ENCODE assay signal across 15 mouse cellular contexts in genomic region chr13:84448514-84448913, GRCm38 (mm10).
DNase-seq lines count a peak whose midpoint lies in the region; ATAC-seq lines count a peak whose summit lies in the region.
"Had no signal": no experiment of that assay in that cellular context is flagged by ENCODE, and none has a peak within 500 bp of the region (broad histone marks: within the 10 kb centered on the region; RNA-seq: fewer than 3 reads in every experiment).

No protein-coding gene starts in this region.

- 27% methylated on average over 2 of the region's 2 CpGs for WGBS in forebrain, embryonic 14.5 days
- WGBS in forebrain, embryonic 16.5 days, result 23% methylated on average over 2 of the region's 2 CpGs
- WGBS in hindbrain, embryonic 16.5 days, result 44% methylated on average over 2 of the region's 2 CpGs
- WGBS in neural tube, embryonic 12.5 days, result 48% methylated on average over 2 of the region's 2 CpGs

- H3K9ac ChIP-seq in forebrain, embryonic 14.5 days (ENCODE audit: low read length), result no peak overlapping the region
- H3K9ac ChIP-seq in forebrain, embryonic 16.5 days (replicated peaks; ENCODE audit: low read depth, low read length), result no peak overlapping the region
- no peak overlapping the region for H3K9ac ChIP-seq in hindbrain, embryonic 16.5 days (ENCODE audit: low read depth, low read length)
- no peak overlapping the region for H3K9ac ChIP-seq in neural tube, embryonic 12.5 days
- H3K9ac ChIP-seq: heart, embryonic 15.5 days; limb, embryonic 15.5 days; liver, postnatal 0 days had no signal

- DNase-seq in forebrain, embryonic 14.5 days (ENCODE audit: low spot score), result no peak
- no peak for DNase-seq in kidney, adult 9 months
- DNase-seq: adrenal gland, postnatal 36 days; heart, adult 18-20 months; kidney, adult 2 months; kidney, postnatal 36 days; liver, postnatal 0 days; lung, postnatal 14 days had no signal

- ATAC-seq in forebrain, embryonic 14.5 days, result peak; percentile 38
- peak; percentile 8; the same call in 1 of the 2 replicates for ATAC-seq in forebrain, embryonic 16.5 days
- ATAC-seq in hindbrain, embryonic 16.5 days, result peak; percentile 37; the same call in 1 of the 2 replicates
- peak; percentile 69; the same call in 1 of the 2 replicates for ATAC-seq in neural tube, embryonic 12.5 days (ENCODE audit: low FRiP score, low read depth)
- ATAC-seq in granulocyte monocyte progenitor cell, adult 5-6 weeks (replicated peaks; ENCODE audit: poor library complexity, severe bottlenecking), result no peak
- ATAC-seq in erythroblast, adult 5-6 weeks (replicated peaks; ENCODE audit: low FRiP score, poor library complexity, severe bottlenecking), result no peak
- ATAC-seq: liver, postnatal 0 days had no signal

- H3K27ac ChIP-seq in forebrain, embryonic 14.5 days (ENCODE audit: low read depth, low read length), result no peak overlapping the region
- H3K27ac ChIP-seq in forebrain, embryonic 16.5 days (ENCODE audit: low read length), result no peak overlapping the region
- H3K27ac ChIP-seq in hindbrain, embryonic 16.5 days (ENCODE audit: low read depth, low read length), result peak overlapping the region; percentile 35
- H3K27ac ChIP-seq in neural tube, embryonic 12.5 days, result peak overlapping the region; percentile 42; the same call in 1 of the 2 replicates
- H3K27ac ChIP-seq: heart, embryonic 15.5 days; limb, embryonic 15.5 days had no signal

- no peak overlapping the region for H3K4me3 ChIP-seq in forebrain, embryonic 14.5 days (ENCODE audit: low read depth, low read length)
- H3K4me3 ChIP-seq in forebrain, embryonic 16.5 days (replicated peaks; ENCODE audit: low read length), result no peak overlapping the region
- H3K4me3 ChIP-seq in hindbrain, embryonic 16.5 days (ENCODE audit: low read length), result no peak overlapping the region
- no peak overlapping the region for H3K4me3 ChIP-seq in neural tube, embryonic 12.5 days
- H3K4me3 ChIP-seq: heart, embryonic 15.5 days; limb, embryonic 15.5 days had no signal

- no peak overlapping the region for H3K4me2 ChIP-seq in forebrain, embryonic 14.5 days (ENCODE audit: low read length)
- no peak overlapping the region for H3K4me2 ChIP-seq in forebrain, embryonic 16.5 days (ENCODE audit: low read length)
- H3K4me2 ChIP-seq in hindbrain, embryonic 16.5 days (ENCODE audit: low read length), result no peak overlapping the region
- no peak overlapping the region for H3K4me2 ChIP-seq in neural tube, embryonic 12.5 days (replicated peaks)
- H3K4me2 ChIP-seq: heart, embryonic 15.5 days; limb, embryonic 15.5 days had no signal

- H3K4me1 ChIP-seq in forebrain, embryonic 14.5 days (ENCODE audit: control insufficient read depth, insufficient read depth, low read length), result 0 out of 2 replicates have a peak, but pooled peaks cover 2% of the 10 kb centered on the region
- peaks cover 9% of the 10 kb centered on the region for H3K4me1 ChIP-seq in forebrain, embryonic 16.5 days (replicated peaks; ENCODE audit: control insufficient read depth, insufficient read depth, low read length)
- no peaks in the 10 kb centered on the region; the same call in 1 of the 2 replicates for H3K4me1 ChIP-seq in hindbrain, embryonic 16.5 days (ENCODE audit: control insufficient read depth, insufficient read depth, low read depth, low read length)
- peaks cover 6% of the 10 kb centered on the region; the same call in 1 of the 2 replicates for H3K4me1 ChIP-seq in neural tube, embryonic 12.5 days
- H3K4me1 ChIP-seq: heart, embryonic 15.5 days; limb, embryonic 15.5 days had no signal

- H3K27me3 ChIP-seq in forebrain, embryonic 14.5 days (replicated peaks; ENCODE audit: control insufficient read depth, insufficient read depth, low read length), result no peaks in the 10 kb centered on the region
- no peaks in the 10 kb centered on the region for H3K27me3 ChIP-seq in forebrain, embryonic 16.5 days (replicated peaks; ENCODE audit: control insufficient read depth, insufficient read depth, low read length)
- no peaks in the 10 kb centered on the region for H3K27me3 ChIP-seq in hindbrain, embryonic 16.5 days (replicated peaks; ENCODE audit: control insufficient read depth, insufficient read depth, low read length)
- no peaks in the 10 kb centered on the region for H3K27me3 ChIP-seq in neural tube, embryonic 12.5 days (replicated peaks)
- H3K27me3 ChIP-seq: heart, embryonic 15.5 days; limb, embryonic 15.5 days had no signal

- no peaks in the 10 kb centered on the region for H3K36me3 ChIP-seq in forebrain, embryonic 14.5 days (ENCODE audit: control insufficient read depth, insufficient read depth, low read length)
- H3K36me3 ChIP-seq in forebrain, embryonic 16.5 days (ENCODE audit: control insufficient read depth, insufficient read depth), result no peaks in the 10 kb centered on the region
- no peaks in the 10 kb centered on the region for H3K36me3 ChIP-seq in hindbrain, embryonic 16.5 days (ENCODE audit: control insufficient read depth, insufficient read depth, low read length)
- no peaks in the 10 kb centered on the region for H3K36me3 ChIP-seq in neural tube, embryonic 12.5 days
- H3K36me3 ChIP-seq: heart, embryonic 15.5 days; limb, embryonic 15.5 days had no signal

- H3K9me3 ChIP-seq in forebrain, embryonic 14.5 days (replicated peaks; ENCODE audit: control insufficient read depth, low read length), result no peaks in the 10 kb centered on the region
- no peaks in the 10 kb centered on the region for H3K9me3 ChIP-seq in forebrain, embryonic 16.5 days (ENCODE audit: control insufficient read depth, low read length)
- H3K9me3 ChIP-seq in hindbrain, embryonic 16.5 days (ENCODE audit: control insufficient read depth, low read length), result no peaks in the 10 kb centered on the region
- no peaks in the 10 kb centered on the region for H3K9me3 ChIP-seq in neural tube, embryonic 12.5 days
- H3K9me3 ChIP-seq: heart, embryonic 15.5 days; limb, embryonic 15.5 days had no signal

Comparison
In these comparisons a context has a peak if more than half of its experiments do, and no peak if none do; other contexts are left out.
1. ATAC-seq: peak in forebrain, embryonic 14.5 days (single experiment), forebrain, embryonic 16.5 days (single experiment), hindbrain, embryonic 16.5 days (single experiment) and neural tube, embryonic 12.5 days (single experiment); none in granulocyte monocyte progenitor cell, adult 5-6 weeks (single experiment) and erythroblast, adult 5-6 weeks (single experiment).
2. H3K27ac ChIP-seq: peak in hindbrain, embryonic 16.5 days (single experiment) and neural tube, embryonic 12.5 days (single experiment); none in forebrain, embryonic 14.5 days (single experiment) and forebrain, embryonic 16.5 days (single experiment).